In the genomic region with DNA sequence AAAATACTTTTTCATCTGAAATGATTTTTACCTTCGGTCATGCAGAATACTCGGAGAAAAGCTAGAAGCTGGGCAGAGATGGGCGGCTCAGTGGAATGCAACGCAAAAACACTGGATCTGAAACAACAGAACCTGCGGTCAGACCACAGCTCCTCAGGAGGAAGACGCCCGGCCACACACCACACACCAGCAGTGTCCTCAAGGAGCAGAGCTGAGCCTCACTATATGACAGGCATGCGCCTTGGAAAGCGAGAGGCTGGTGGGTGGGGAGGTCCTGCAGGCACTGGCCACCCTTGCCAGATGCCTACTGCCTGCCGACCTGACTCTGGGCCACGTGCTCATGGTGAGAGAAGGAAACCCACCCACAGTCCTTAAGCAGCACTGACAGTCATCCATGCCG, we compare ENCODE assay signal across 21 mouse cellular contexts.
"Had no signal": no experiment of that assay in that cellular context is flagged by ENCODE, and none has a peak within 500 bp of the region (broad histone marks: within the 10 kb centered on the region; RNA-seq: fewer than 3 reads in every experiment).

No protein-coding gene starts in this region.

- DNase-seq: liver, postnatal 0 days; lung, adult 2 months; lung, postnatal 14 days; lung, postnatal 36 days; midbrain, embryonic 14.5 days; retina, postnatal 1 day; right cerebral cortex, adult 18-20 months; right cerebral cortex, postnatal 25 days; right cerebral cortex, postnatal 4 days; spleen, adult 18-20 months; thymus, adult 18-20 months; thymus, postnatal 14 days; thymus, postnatal 36 days had no signal

- H3K9ac ChIP-seq: liver, postnatal 0 days; lung, embryonic 15.5 days; midbrain, embryonic 12.5 days; neural tube, embryonic 13.5 days; neural tube, embryonic 15.5 days had no signal

- H3K9me3 ChIP-seq: lung, embryonic 15.5 days; midbrain, embryonic 10.5 days; midbrain, embryonic 12.5 days; neural tube, embryonic 13.5 days; neural tube, embryonic 15.5 days had no signal

- H3K27ac ChIP-seq: lung, embryonic 15.5 days; midbrain, embryonic 10.5 days; midbrain, embryonic 12.5 days; neural tube, embryonic 13.5 days; neural tube, embryonic 15.5 days had no signal

- H3K27me3 ChIP-seq: lung, embryonic 15.5 days; midbrain, embryonic 12.5 days; neural tube, embryonic 13.5 days; neural tube, embryonic 15.5 days had no signal

- H3K4me1 ChIP-seq: lung, embryonic 15.5 days; midbrain, embryonic 12.5 days; neural tube, embryonic 15.5 days had no signal

- ATAC-seq: liver, postnatal 0 days; lung, postnatal 0 days; midbrain, embryonic 16.5 days had no signal

- H3K4me3 ChIP-seq: lung, embryonic 15.5 days; midbrain, embryonic 10.5 days; midbrain, embryonic 12.5 days; myocyte; neural tube, embryonic 13.5 days; neural tube, embryonic 15.5 days had no signal

- H3K4me2 ChIP-seq: lung, embryonic 15.5 days; midbrain, embryonic 12.5 days; neural tube, embryonic 13.5 days; neural tube, embryonic 15.5 days had no signal
